Comparison of ENCODE assay signal across 19 mouse cellular contexts in the genomic region with DNA sequence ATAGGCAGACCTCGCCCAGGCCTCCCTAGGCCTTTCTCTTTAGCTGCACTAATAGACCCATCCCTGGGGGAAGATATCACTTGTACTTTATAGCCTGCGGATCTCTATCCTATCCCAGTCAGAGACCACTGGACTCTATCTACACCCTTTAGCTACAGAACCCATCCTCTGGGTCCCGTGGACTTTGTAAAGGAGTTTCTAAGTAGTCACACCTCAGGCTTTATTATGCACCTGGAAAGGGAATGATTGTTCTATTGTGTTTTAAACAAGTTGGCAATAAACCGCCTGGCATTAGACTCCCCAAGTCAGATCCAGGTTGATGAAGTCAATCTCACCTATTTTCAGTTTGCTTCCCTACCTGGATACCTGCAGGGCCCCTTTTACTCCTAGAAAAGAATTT.
"Had no signal": no experiment of that assay in that cellular context is flagged by ENCODE, and none has a peak within 500 bp of the region (broad histone marks: within the 10 kb centered on the region; RNA-seq: fewer than 3 reads in every experiment).

No protein-coding gene starts in this region.

- ATAC-seq: midbrain, embryonic 16.5 days had no signal

- DNase-seq: lung, adult 18-20 months; lung, embryonic 14.5 days; lung, postnatal 10 days; lung, postnatal 4 days; midbrain, embryonic 14.5 days; retina, postnatal 1 day; right cerebral cortex, adult 18-20 months; right cerebral cortex, postnatal 25 days; right cerebral cortex, postnatal 4 days; spleen, adult 18-20 months; thymus, adult 2 months; thymus, postnatal 25 days; thymus, postnatal 4 days had no signal

- H3K9ac ChIP-seq: lung, embryonic 14.5 days; midbrain, embryonic 12.5 days; neural tube, embryonic 13.5 days; neural tube, embryonic 15.5 days had no signal

- H3K4me2 ChIP-seq: lung, embryonic 14.5 days; midbrain, embryonic 12.5 days; neural tube, embryonic 13.5 days; neural tube, embryonic 15.5 days had no signal

- H3K36me3 ChIP-seq: neural tube, embryonic 15.5 days had no signal

- H3K4me3 ChIP-seq: midbrain, embryonic 10.5 days; midbrain, embryonic 12.5 days; myocyte; neural tube, embryonic 13.5 days; neural tube, embryonic 15.5 days had no signal

- H3K27ac ChIP-seq: midbrain, embryonic 10.5 days; midbrain, embryonic 12.5 days; neural tube, embryonic 13.5 days; neural tube, embryonic 15.5 days had no signal

- H3K9me3 ChIP-seq: midbrain, embryonic 10.5 days; midbrain, embryonic 12.5 days; neural tube, embryonic 13.5 days; neural tube, embryonic 15.5 days had no signal

- H3K27me3 ChIP-seq: midbrain, embryonic 12.5 days; neural tube, embryonic 13.5 days; neural tube, embryonic 15.5 days had no signal
